Mouse (Mus musculus) embryonic facial prominence, embryonic 14.5 days (tissue): ENCODE measurements around the gene Fbxo6. TPM values are rescaled to one million over a fixed set of nuclear protein-coding genes. Genes with fewer than 3 reads are reported as not detected.

Experiments
- ATAC-seq: fragments of 200-750 bp; cut with Nextera tagmentation; 2 replicates; pipeline ENCODE4 v1.8.0; 2017; ENCODE audit warnings: low read depth, moderate number of reproducible peaks, moderate TSS enrichment
- DNase-seq: peaks from one replicate; pipeline ENCODE4 v3.0.0-alpha.2; 2015; ENCODE audit warnings: low spot score
- H3K27ac ChIP-seq: fragments of 300-500 bp; sonication (generic); replicated peaks from 2 replicates; pipeline ENCODE4 v1.5.1; 2014; ENCODE audit warnings: low read depth, mild to moderate bottlenecking, low read length, moderate library complexity
- H3K27me3 ChIP-seq: fragments of 300-500 bp; sonication (generic); replicated peaks from 2 replicates; pipeline ENCODE4 v1.6.1; 2014; ENCODE audit warnings: low read length; ENCODE audit not compliant: control insufficient read depth, insufficient read depth
- H3K36me3 ChIP-seq: fragments of 300-500 bp; sonication (generic); 2 replicates; pipeline ENCODE4 v1.6.1; 2014; ENCODE audit warnings: low read length, mixed read lengths; ENCODE audit not compliant: control insufficient read depth, insufficient read depth
- H3K4me1 ChIP-seq: fragments of 300-500 bp; sonication (generic); 2 replicates; pipeline ENCODE4 v1.6.1; 2014; ENCODE audit warnings: antibody characterized with exemption, low read length; ENCODE audit not compliant: control insufficient read depth, insufficient read depth
- H3K4me2 ChIP-seq: fragments of 300-500 bp; sonication (generic); 2 replicates; pipeline ENCODE4 v1.6.1; 2014; ENCODE audit warnings: low read depth, mild to moderate bottlenecking, low read length, moderate library complexity, mixed read lengths
- H3K4me3 ChIP-seq: fragments of 300-500 bp; sonication (generic); 2 replicates; pipeline ENCODE4 v1.5.1; 2014; ENCODE audit warnings: low read depth, mild to moderate bottlenecking, low read length
- H3K9ac ChIP-seq: fragments of 300-500 bp; sonication (generic); 2 replicates; pipeline ENCODE4 v1.6.1; 2014; ENCODE audit warnings: low read depth, mild to moderate bottlenecking, low read length, moderate library complexity, mixed read lengths
- H3K9me3 ChIP-seq: fragments of 300-500 bp; sonication (generic); 2 replicates; pipeline ENCODE4 v1.6.1; 2016; ENCODE audit warnings: low read length; ENCODE audit not compliant: control insufficient read depth
- WGBS: fragments of 180-500 bp; shearing (Covaris S2); extraction: QIAGEN DNeasy Blood & Tissue Kit; methylation state at CpG from one replicate; pipeline ENCODE4 v1.1.7; 2014; 5-methylcytosine and 5-hydroxymethylcytosine counted together
- polyA plus RNA-seq: library from polyadenylated mRNA; unstranded; fragments of >200 nt; fragmentation: Nextera tagmentation; extraction: Ambion mirVana; gene quantifications from 2 replicates; pipeline ENCODE4 v1.2.1, GENCODE M21; 2014

Gene Fbxo6
- polyA plus RNA-seq, 1 experiment from 2014 or later: 13.8 TPM

- no peaks in the 10 kb centered on the region for H3K9me3 ChIP-seq
- H3K4me3 ChIP-seq: no peak overlapping the region
- no peaks in the 10 kb centered on the region for H3K27me3 ChIP-seq
- H3K4me2 ChIP-seq: no peak overlapping the region
- H3K4me1 ChIP-seq: no peaks in the 10 kb centered on the region
- H3K27ac ChIP-seq: no peak overlapping the region
- H3K9ac ChIP-seq: no peak overlapping the region
- 89% methylated on average over 5 of the region's 5 CpGs for WGBS
- H3K36me3 ChIP-seq: peaks cover 8% of the 10 kb centered on the region
- DNase-seq: no peak
- ATAC-seq: no peak
These were observed 8.2 kb downstream of the Fbxo6 start for GRCm38 (mm10) chr4:148143721-148144120.

GRCm38 (mm10) chr4:148140098-148141011 is 11.6 kb downstream of the Fbxo6 start:
- peak overlapping the region; percentile 70 for H3K9ac ChIP-seq
- no peaks in the 10 kb centered on the region for H3K27me3 ChIP-seq
- 0 out of 2 replicates have a peak, but pooled peaks cover 1% of the 10 kb centered on the region for H3K36me3 ChIP-seq
- ATAC-seq: peak; percentile 95
- peak overlapping the region; percentile 87 for H3K27ac ChIP-seq
- 1% methylated on average over 45 of the region's 65 CpGs for WGBS
- H3K9me3 ChIP-seq: no peaks in the 10 kb centered on the region
- no peaks in the 10 kb centered on the region for H3K4me1 ChIP-seq
- peak overlapping the region; percentile 88 for H3K4me2 ChIP-seq
- peak; percentile 94 for DNase-seq
- H3K4me3 ChIP-seq: peak overlapping the region; percentile 70

GRCm38 (mm10) chr4:148139767-148140097 is 12.2 kb downstream of the Fbxo6 start:
- peak; percentile 6; the same call in 1 of the 2 replicates for ATAC-seq
- Histone ChIP-seq H3K4me3 (peak overlapping the region; percentile 70), H3K9me3 (no peaks in the 10 kb centered on the region), H3K27me3 (no peaks in the 10 kb centered on the region), H3K9ac (peak overlapping the region; percentile 70), H3K36me3 (no peaks in the 10 kb centered on the region), H3K4me1 (no peaks in the 10 kb centered on the region), H3K27ac (peak overlapping the region; percentile 87), H3K4me2 (peak overlapping the region; percentile 88)
- WGBS: under 1% methylated on average over 12 of the region's 12 CpGs
- no peak for DNase-seq

GRCm38 (mm10) chr4:148137503-148137902 is 14.4 kb downstream of the Fbxo6 start:
- Histone ChIP-seq H3K27ac (no peak overlapping the region), H3K9ac (no peak overlapping the region), H3K27me3 (no peaks in the 10 kb centered on the region), H3K9me3 (no peaks in the 10 kb centered on the region), H3K4me3 (no peak overlapping the region), H3K4me1 (no peaks in the 10 kb centered on the region), H3K4me2 (no peak overlapping the region), H3K36me3 (no peaks in the 10 kb centered on the region)
- ATAC-seq (no peak), DNase-seq (no peak)
- 72% methylated on average over 8 of the region's 8 CpGs for WGBS

GRCm38 (mm10) chr4:148134988-148135387 is 17.0 kb downstream of the Fbxo6 start:
- Histone ChIP-seq H3K9me3 (no peaks in the 10 kb centered on the region), H3K4me1 (peaks cover 6% of the 10 kb centered on the region; the same call in 1 of the 2 replicates), H3K27ac (no peak overlapping the region), H3K27me3 (peaks cover 6% of the 10 kb centered on the region), H3K36me3 (no peaks in the 10 kb centered on the region), H3K4me3 (no peak overlapping the region), H3K9ac (no peak overlapping the region), H3K4me2 (no peak overlapping the region)
- no peak for DNase-seq
- 82% methylated on average over 8 of the region's 8 CpGs for WGBS
- no peak for ATAC-seq

- no peak overlapping the region for H3K27ac ChIP-seq
- ATAC-seq (peak; percentile 22; the same call in 1 of the 2 replicates), DNase-seq (no peak)
These were observed 20.4 kb downstream of the Fbxo6 start for GRCm38 (mm10) chr4:148131497-148132081.

GRCm38 (mm10) chr4:148130561-148131413 is 21.2 kb downstream of the Fbxo6 start, which contains the start of gene Draxin:
Draxin (minus strand) TSS chr4:148130698.
- ATAC-seq (peak; percentile 94), DNase-seq (peak; percentile 84)
- Histone ChIP-seq H3K4me3 (peak within 1 kb of the TSS; percentile 72), H3K9ac (peak within 1 kb of the TSS; percentile 82), H3K4me2 (peak within 1 kb of the TSS; percentile 97), H3K36me3 (no peaks in the 10 kb centered on the region), H3K27me3 (peaks cover 18% of the 10 kb centered on the region), H3K27ac (peak within 1 kb of the TSS; percentile 67), H3K9me3 (no peaks in the 10 kb centered on the region), H3K4me1 (peaks cover 6% of the 10 kb centered on the region; the same call in 1 of the 2 replicates)
- 0% methylated on average over 21 of the region's 87 CpGs for WGBS

More at GRCm38 (mm10) chr4:148131497-148132081, 20.4 kb downstream of the Fbxo6 start:
- Histone ChIP-seq H3K9me3 (no peaks in the 10 kb centered on the region), H3K4me3 (peak overlapping the region; percentile 72), H3K4me1 (peaks cover 6% of the 10 kb centered on the region; the same call in 1 of the 2 replicates), H3K4me2 (peak overlapping the region; percentile 97), H3K9ac (peak overlapping the region; percentile 82), H3K36me3 (no peaks in the 10 kb centered on the region), H3K27me3 (peaks cover 18% of the 10 kb centered on the region)
- 1% methylated on average over 20 of the region's 21 CpGs for WGBS

GRCm38 (mm10) chr4:148130133-148130532 is 21.8 kb downstream of the Fbxo6 start, which contains the start of gene Mad2l2:
Mad2l2 (plus strand) TSS chr4:148130384.
- ATAC-seq: 0 out of 2 replicates have a peak, but pooled peaks have one; percentile 7
- peak within 1 kb of the TSS; percentile 97 for H3K4me2 ChIP-seq

More at GRCm38 (mm10) chr4:148130133-148130532, 21.8 kb downstream of the Fbxo6 start, which contains the start of gene Mad2l2:
- 2% methylated on average over 13 of the region's 18 CpGs for WGBS
- Histone ChIP-seq H3K4me3 (peak within 1 kb of the TSS; percentile 72), H3K27me3 (peaks cover 18% of the 10 kb centered on the region), H3K27ac (peak within 1 kb of the TSS; percentile 67), H3K4me1 (peaks cover 6% of the 10 kb centered on the region; the same call in 1 of the 2 replicates), H3K9ac (peak within 1 kb of the TSS; percentile 82), H3K36me3 (no peaks in the 10 kb centered on the region), H3K9me3 (no peaks in the 10 kb centered on the region)
- no peak for DNase-seq
